Mouse (Mus musculus): ENCODE measurements at regions not wholly inside any gene's neighbourhood (a gene's known extent, or its start where the extent isn't known, plus 50 kb on each side); places are given as distances from the start of the nearest gene placed in this dataset.

DNA sequence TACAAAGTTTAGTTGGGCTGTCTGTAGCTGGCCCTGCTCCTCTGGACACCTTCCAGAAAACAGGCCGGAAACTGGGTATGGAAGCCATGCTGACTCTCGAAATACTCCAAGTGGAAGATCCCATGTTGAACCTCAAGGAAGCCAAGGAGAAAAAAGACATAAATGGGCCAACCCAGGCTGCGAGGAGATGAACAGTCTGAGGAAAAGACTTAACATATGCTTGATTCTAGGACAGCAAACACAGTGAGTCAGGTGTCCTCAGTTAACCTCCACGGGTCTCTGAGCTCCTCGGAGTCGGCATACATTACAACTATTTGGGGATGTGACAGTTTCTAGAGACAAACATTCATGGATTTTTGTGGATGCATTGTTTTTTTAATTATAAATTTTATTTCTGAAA is 60.0 kb upstream of the Msi2 start:
- no peak for DNase-seq (ENCODE audit: low spot score)

DNA sequence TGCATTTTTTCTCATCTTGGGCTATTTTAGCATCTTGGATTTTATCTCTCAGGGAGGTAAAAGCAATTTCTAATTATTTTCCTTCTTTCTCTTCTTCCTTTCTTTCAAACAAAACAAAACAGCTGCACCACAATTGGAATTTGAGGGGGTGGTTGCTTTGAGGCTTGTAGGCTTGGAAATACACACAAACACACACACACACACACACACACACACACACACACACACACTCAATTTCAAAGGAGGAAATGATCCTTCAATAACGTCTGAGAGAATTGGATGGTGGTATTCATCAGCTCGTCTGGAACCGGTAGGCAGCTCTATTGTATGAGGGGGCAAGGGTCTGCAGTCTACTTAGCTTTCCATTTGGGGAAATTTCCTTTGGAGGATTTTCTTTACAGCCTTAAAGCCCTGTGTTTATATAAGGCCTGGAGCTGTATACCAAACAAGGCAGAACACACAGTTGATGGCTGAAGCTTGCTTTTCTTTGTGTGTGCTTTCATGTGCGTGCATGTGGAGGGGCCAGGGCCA is 56.2 kb upstream of the Msi2 start:
- DNase-seq (ENCODE audit: low spot score) = no peak

DNA sequence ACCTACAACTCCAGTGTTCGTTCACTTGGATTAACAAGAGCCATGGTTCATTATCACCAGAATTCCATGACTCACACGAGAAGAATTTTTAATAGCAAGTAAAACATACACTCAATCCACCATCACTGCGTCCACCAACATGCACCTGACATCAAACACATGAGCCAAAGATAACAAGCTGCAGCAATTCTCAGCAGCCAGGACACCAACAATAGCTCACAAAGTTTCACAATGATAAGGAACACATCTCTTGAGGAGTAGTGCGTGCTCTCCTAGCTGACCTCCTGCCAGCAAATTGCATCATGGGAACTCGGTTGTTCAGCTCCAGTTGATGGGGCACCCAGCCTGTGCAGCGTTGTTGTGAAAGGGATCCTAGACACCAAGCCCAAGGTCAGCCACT is 55.6 kb upstream of the Msi2 start:
- peak; percentile 14 for DNase-seq (ENCODE audit: low spot score)

DNA sequence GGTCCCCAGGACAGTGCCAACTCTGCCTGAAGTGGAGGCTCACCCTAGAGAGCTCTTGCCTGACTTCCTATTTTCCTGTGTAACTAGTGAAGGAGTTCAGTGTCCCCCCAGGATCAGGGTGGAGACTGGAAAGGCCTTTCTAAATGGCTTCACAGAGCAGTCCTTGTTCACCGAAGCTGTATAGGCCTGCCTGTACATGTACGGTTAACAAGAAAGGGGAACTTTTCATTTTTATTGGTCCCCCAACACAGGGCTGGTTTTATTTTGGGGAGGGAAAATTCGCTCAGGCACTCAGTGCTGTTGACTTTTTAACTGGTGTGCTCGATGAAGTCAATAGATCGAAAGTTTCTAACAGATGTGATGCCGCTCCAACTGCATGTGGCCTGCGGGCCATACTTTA is 52.1 kb upstream of the Msi2 start:
- no peak for DNase-seq (ENCODE audit: low spot score)

Measured in adipocyte (in vitro differentiated cells).